Mouse (Mus musculus) cerebellum, postnatal 36 days (tissue): ENCODE results near the gene Gmeb2.

Experiments used
- DNase-seq, 2 experiments: peaks; one replicate each; pipeline ENCODE4 v3.0.0; 2021 to 2022; ENCODE audit warnings: mixed read lengths in 2 of 2

The Gmeb2 gene

GRCm38 (mm10) chr2:181287958-181288350 is at the start of gene Gmeb2:
Gmeb2 (minus strand) TSS chr2:181288035.
- DNase-seq = peak; percentile 92 to 94

- peak; percentile 73 to 83 for DNase-seq
These were observed 46.2 kb upstream of the Gmeb2 start for GRCm38 (mm10) chr2:181334023-181334422.

DNA sequence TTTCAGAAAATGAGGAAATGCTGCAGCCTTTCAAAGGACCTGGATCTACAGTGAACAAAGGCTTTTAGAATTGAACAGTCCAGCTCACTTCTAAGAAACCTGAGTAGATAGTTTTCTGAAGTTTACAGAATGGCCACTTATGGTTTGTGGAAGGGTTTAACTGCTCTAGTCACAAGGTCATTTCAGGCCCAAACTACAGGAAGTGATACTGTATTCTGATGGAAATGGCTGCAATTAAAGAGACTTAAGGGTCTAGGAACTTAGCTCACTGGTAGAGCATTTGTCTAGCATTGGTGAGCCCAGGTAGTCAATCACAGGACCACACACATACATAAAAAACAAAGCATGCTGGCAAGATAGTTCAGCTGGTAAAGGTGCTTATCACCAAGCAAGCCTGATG is 44.7 kb upstream of the Gmeb2 start:
- DNase-seq = no peak

GRCm38 (mm10) chr2:181326098-181326497 is 38.3 kb upstream of the Gmeb2 start:
- DNase-seq = no peak

GRCm38 (mm10) chr2:181322136-181322535 is 34.3 kb upstream of the Gmeb2 start:
- DNase-seq = no peak

DNA sequence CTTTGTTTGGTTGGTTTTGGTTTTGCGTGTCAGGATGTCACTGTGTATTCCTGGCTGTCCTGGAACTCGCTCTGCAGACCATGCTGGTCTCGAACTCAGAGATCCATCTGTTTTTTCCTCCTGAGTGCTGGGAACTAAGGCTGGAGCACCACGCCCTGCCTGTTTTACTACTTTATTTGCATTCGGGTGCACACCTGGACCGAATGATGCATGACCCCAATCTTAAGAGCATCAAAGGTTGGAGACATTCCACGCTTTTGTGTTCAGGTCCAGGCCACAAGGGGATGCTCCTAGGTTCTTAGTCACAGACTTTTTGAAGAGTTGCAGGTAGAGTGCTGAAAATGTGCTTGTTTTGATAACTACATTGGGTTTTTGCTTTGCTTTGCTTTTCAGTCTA is 32.3 kb upstream of the Gmeb2 start:
- no peak for DNase-seq

- peak; percentile 80 to 85 for DNase-seq
These were observed 31.6 kb upstream of the Gmeb2 start, which contains the start of gene Rtel1 for GRCm38 (mm10) chr2:181319248-181320102. Rtel1 (plus strand) TSS chr2:181319739.

GRCm38 (mm10) chr2:181314080-181314810 is 26.4 kb upstream of the Gmeb2 start, which contains the start of gene Stmn3:
Stmn3 (minus strand) TSS chr2:181314500.
- DNase-seq = peak; percentile 81 to 87

- DNase-seq = peak in 1 of 2 experiments; percentile 54
These were observed 25.7 kb upstream of the Gmeb2 start for GRCm38 (mm10) chr2:181313344-181314079.

GRCm38 (mm10) chr2:181313006-181313343 is 25.1 kb upstream of the Gmeb2 start:
- no peak for DNase-seq

DNA sequence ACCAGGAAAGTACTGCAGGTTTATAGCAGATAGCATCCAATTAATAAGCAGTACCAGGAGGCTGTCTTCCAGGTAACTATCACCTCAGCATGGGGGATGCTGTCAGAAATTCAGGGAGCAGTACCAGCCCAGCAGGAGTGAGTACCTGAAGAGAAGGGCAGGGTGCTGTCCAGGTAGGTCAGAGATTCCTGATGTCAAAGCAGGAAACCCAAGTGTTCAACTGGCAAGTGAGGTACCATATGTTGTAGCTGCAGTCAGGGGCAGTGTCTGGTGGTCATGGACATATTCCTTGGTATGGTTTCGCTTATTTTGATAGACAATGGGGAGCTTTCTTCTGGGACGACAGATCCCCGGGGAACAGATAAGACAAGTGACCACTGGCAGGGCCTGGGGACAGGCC is 24.6 kb upstream of the Gmeb2 start:
- DNase-seq = no peak

DNA sequence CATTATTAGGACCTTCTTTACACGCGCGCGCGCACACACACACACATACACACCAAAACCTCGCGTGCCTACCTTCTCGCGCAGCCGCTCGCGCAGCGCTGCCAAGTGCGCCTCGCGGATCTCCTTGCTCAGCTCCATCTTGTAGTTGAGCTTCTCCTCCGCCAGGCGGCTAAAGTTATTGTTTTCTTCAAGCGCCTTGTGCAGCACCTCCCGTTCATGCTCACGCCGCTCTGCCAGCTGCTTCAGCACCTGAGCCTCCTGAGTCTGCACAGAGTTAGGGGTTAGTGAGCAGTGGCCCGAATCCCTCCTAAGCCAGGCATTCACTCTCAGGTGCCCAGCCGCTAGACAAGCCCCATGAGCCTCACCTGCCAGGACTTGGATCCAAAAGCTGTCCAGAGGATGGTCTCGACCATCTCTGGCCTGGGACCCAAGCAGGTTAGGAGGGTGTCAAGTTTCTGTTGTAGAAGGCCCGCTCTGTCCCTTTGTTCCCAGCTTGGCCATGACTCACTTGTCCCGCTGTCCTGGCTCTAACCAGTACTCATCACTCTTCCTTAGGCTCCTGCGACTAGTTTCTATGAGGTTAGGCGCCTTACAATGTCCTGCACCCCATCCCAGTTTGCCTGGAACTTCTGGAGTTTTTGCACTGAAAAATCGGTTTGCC is 19.4 kb upstream of the Gmeb2 start:
- DNase-seq = peak; percentile 53 to 58

- no peak for DNase-seq
These were observed 17.1 kb upstream of the Gmeb2 start for GRCm38 (mm10) chr2:181304944-181305343.

DNA sequence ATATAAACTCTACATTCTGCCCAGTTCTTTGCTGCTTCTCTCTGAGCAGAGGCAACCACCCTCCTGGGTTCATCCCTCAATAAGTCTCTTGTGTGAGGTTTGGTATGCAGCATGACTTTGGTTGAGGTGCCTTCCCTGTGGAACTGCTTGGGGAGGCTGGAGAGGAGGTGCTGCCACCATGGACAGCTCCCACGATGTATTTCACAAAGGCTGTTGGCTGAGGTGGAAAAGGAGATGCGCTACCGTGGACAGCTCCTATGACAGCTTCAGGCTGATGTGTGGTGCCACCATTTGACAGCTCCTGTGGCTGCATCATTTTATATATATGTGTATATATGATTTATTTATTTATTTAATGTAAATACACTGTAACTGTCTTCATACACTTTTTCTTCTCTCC is 14.2 kb upstream of the Gmeb2 start:
- DNase-seq = no peak

- no peak for DNase-seq
These were observed 3.1 kb upstream of the Gmeb2 start for GRCm38 (mm10) chr2:181290937-181291336.

GRCm38 (mm10) chr2:181288691-181289090 is 856 bp upstream of the Gmeb2 start:
- DNase-seq = no peak

DNA sequence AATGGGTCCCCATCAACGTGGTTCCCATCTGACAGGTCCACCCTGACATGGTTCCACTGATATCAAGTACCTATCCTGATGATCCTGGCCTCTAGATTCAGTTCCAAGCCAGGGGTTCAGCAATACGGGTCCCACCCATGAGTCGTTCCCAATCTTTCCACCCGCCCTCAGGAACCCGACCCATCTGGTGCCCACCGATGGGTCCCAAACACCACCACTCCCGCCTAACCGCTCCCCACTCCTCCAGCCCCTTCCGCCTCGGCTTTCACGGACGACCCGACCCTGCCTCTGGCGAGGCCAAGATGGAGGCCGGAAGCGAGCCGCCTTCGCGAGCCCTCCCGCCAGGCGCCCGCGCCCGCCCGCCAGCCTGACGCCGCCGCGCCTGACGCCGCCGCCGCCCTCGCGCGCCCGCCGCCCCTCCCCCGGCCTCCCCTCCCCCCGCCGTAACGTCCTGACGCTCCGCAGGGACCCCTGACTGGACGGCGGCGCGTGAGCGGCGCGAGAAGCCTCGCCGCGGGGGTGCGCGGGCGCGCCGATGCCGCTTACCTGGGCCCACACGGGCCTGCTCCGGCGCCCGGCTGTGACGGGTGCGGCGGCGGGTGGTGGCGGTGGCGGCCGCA is 387 bp downstream of the Gmeb2 start:
- peak; percentile 79 to 85 for DNase-seq

GRCm38 (mm10) chr2:181286629-181287337 is 1.1 kb downstream of the Gmeb2 start:
- no peak for DNase-seq

GRCm38 (mm10) chr2:181279968-181280367 is 7.9 kb downstream of the Gmeb2 start:
- no peak for DNase-seq

- no peak for DNase-seq
These were observed 10.0 kb downstream of the Gmeb2 start for GRCm38 (mm10) chr2:181277866-181278265.

DNA sequence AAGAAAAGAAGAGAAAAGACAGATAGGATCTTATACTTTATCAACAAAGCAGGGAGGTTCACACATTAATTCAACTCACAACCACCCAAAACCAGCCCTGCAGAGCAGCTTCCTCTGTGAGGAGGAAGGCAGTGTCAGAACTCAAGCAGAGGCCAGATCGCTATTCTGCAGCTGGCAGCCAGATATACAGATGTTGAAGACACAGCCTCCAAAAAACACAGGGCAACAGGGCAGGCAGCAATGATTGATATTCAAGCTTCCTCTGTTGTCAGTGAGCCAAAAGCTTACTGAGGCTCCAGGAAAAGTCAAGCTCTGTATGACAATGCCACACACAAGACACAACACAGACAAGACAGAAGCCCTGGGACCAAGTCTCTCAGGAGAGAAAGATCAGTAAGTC is 11.1 kb downstream of the Gmeb2 start:
- no peak for DNase-seq

- no peak for DNase-seq
These were observed 13.2 kb downstream of the Gmeb2 start for GRCm38 (mm10) chr2:181274639-181275038.
